Mouse (Mus musculus) cortical plate, adult 2 months (tissue): ENCODE data around the gene Ano10. TPM values are rescaled to one million over a fixed set of nuclear protein-coding genes. Genes with fewer than 3 reads are reported as not detected.

Experiments
- H3K27ac ChIP-seq: fragments of 200-500 bp; 2 replicates; pipeline ENCODE4 v1.5.1; 2012; ENCODE audit warnings: low read length, control low read depth, inconsistent platforms; ENCODE audit not compliant: insufficient read depth
- H3K4me1 ChIP-seq: fragments of 200-500 bp; 2 replicates; pipeline ENCODE4 v1.6.1; 2011; ENCODE audit warnings: low read length; ENCODE audit not compliant: control insufficient read depth, insufficient read depth
- H3K4me3 ChIP-seq: fragments of 200-500 bp; 2 replicates; pipeline ENCODE4 v1.5.1; 2011; ENCODE audit warnings: mild to moderate bottlenecking, low read length, control low read depth; ENCODE audit not compliant: insufficient read depth
- CTCF ChIP-seq: fragments of 200-500 bp; IDR thresholded peaks from 2 replicates; pipeline ENCODE4 v1.5.1; 2011; ENCODE audit warnings: mild to moderate bottlenecking, control low read depth, low read length; ENCODE audit not compliant: insufficient read depth; ENCODE audit errors: extremely low read depth
- POLR2A ChIP-seq: fragments of 200-500 bp; IDR thresholded peaks from 2 replicates; pipeline ENCODE4 v1.6.1; 2011; ENCODE audit warnings: mild to moderate bottlenecking, low read length, control low read depth; ENCODE audit not compliant: insufficient read depth; ENCODE audit errors: extremely low read depth
- polyA plus RNA-seq: library from polyadenylated mRNA; depleted of rRNA; stranded (reverse); fragments of >200 nt; gene quantifications from 2 replicates; pipeline ENCODE4 v1.2.3, GENCODE M21; 2012; rRNA removed

Gene Ano10
- polyA plus RNA-seq, 1 experiment: 33.2 TPM

DNA sequence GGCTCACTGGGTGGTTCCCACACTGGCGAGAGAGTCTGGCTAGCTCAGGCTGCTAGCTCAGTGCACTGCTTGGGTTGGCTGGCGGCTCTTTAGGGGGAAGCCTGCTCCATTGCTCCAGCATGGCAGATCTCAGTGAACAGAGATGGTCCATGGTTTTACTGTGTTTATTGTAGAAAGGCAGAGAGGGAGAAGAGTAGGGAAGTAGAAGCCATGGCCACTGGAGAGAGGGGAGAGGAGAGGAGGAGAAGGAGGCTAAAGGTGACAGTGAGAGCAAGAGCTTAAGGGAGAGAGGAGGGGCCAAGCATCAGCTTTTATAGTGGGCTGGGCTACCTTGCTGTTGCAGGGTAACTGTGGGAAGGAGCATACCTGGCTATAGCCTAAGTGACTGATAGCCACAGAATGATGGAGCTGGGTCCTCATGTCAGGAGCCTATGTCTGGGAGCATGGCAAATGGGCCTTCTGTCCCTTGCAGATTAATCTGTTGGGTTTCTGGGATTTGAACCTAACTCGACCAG, 166.9 kb downstream of the Ano10 start:
- H3K27ac ChIP-seq: no peak overlapping the region
- peaks cover 16% of the 10 kb centered on the region for H3K4me1 ChIP-seq
- TF ChIP-seq CTCF: no peak
- TF ChIP-seq POLR2A: no peak
- H3K4me3 ChIP-seq: no peak overlapping the region

DNA sequence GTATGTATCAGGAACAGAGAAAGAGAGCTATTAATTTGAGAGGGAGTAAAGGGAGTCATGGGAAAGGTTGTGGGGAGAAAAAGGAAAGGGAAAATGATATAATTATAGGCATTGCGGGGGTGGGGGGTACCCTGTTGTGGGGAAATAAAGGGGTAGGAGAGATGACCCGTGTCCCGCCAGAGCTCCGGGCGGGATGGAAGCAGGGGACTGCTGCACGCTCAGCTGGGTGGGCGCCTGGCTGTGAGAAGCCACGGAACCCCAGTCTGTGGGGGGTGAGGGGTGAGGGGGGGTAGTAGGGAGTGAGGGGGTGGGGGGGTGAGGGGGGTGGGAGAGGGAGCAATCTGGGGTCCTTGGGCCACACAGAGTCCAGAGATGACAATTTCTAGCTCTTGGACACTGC, 167.4 kb downstream of the Ano10 start:
- H3K27ac ChIP-seq: no peak overlapping the region
- TF ChIP-seq POLR2A: no peak
- TF ChIP-seq CTCF: no peak
- peaks cover 16% of the 10 kb centered on the region for H3K4me1 ChIP-seq
- no peak overlapping the region for H3K4me3 ChIP-seq

Other genes starting within 250 kb of the Ano10 start
- 78.6 and 79.6 TPM in 2 replicates for gene Snrk, start 177.2 kb downstream of the Ano10 start, polyA plus RNA-seq
- gene Abhd5, start 57.2 kb upstream of the Ano10 start, polyA plus RNA-seq: 22.4 and 23.7 TPM in 2 replicates